Mouse (Mus musculus) thymus, adult 2 months (tissue): ENCODE measurements at regions not wholly inside any gene's neighbourhood (a gene's known extent, or its start where the extent isn't known, plus 50 kb on each side); places are given as distances from the start of the nearest gene placed in this dataset.

Experiments used
- CTCF ChIP-seq: fragments of 200-500 bp; IDR thresholded peaks from 2 replicates; pipeline ENCODE4 v1.5.1; 2012; ENCODE audit warnings: mild to moderate bottlenecking, control low read depth, low read length, moderate library complexity, borderline replicate concordance; ENCODE audit not compliant: control insufficient read depth, poor library complexity, insufficient read depth; ENCODE audit errors: extremely low read depth
- POLR2A ChIP-seq: fragments of 200-500 bp; IDR thresholded peaks from 2 replicates; pipeline ENCODE4 v1.6.1; 2012; ENCODE audit warnings: mild to moderate bottlenecking, low read length, control low read depth, moderate library complexity; ENCODE audit not compliant: control insufficient read depth, poor library complexity, insufficient read depth; ENCODE audit errors: extremely low read depth

- TF ChIP-seq CTCF: no peak
- no peak for TF ChIP-seq POLR2A
Measured at GRCm38 (mm10) chr5:118373581-118373981, 128.6 kb downstream of the 2410131K14Rik start.
